Mouse (Mus musculus) neural tube, embryonic 15.5 days (tissue): ENCODE measurements at regions not wholly inside any gene's neighbourhood (a gene's known extent, or its start where the extent isn't known, plus 50 kb on each side); places are given as distances from the start of the nearest gene placed in this dataset.
"Not testable (repeated sequence)": the region's sequence is repeated elsewhere in the genome, so short reads cannot be mapped to it uniquely, and the experiment has no call there.

Experiments used
- ATAC-seq: fragments of 200-750 bp; cut with Nextera tagmentation; 2 replicates; pipeline ENCODE4 v1.8.0; 2017; ENCODE audit warnings: mild to moderate bottlenecking, moderate TSS enrichment, moderate library complexity; ENCODE audit not compliant: low FRiP score
- H3K27ac ChIP-seq: fragments of 300-500 bp; sonication (generic); replicated peaks from 2 replicates; pipeline ENCODE4 v1.5.1; 2015; ENCODE audit warnings: mild to moderate bottlenecking, inconsistent platforms
- H3K27me3 ChIP-seq: fragments of 300-500 bp; sonication (generic); replicated peaks from 2 replicates; pipeline ENCODE4 v1.6.1; 2015; ENCODE audit warnings: inconsistent platforms
- H3K36me3 ChIP-seq: fragments of 300-500 bp; sonication (generic); 2 replicates; pipeline ENCODE4 v1.6.1; 2015; ENCODE audit warnings: inconsistent platforms
- H3K4me1 ChIP-seq: fragments of 300-500 bp; sonication (generic); 2 replicates; pipeline ENCODE4 v1.6.1; 2015; ENCODE audit warnings: inconsistent platforms
- H3K4me2 ChIP-seq: fragments of 300-500 bp; sonication (generic); 2 replicates; pipeline ENCODE4 v1.6.1; 2015; ENCODE audit warnings: inconsistent platforms, mild to moderate bottlenecking, moderate library complexity
- H3K4me3 ChIP-seq: fragments of 300-500 bp; sonication (generic); replicated peaks from 2 replicates; pipeline ENCODE4 v1.5.1; 2015; ENCODE audit warnings: mild to moderate bottlenecking, inconsistent platforms
- H3K9ac ChIP-seq: fragments of 300-500 bp; sonication (generic); replicated peaks from 2 replicates; pipeline ENCODE4 v1.6.1; 2015; ENCODE audit warnings: mild to moderate bottlenecking, inconsistent platforms
- H3K9me3 ChIP-seq: fragments of 300-500 bp; sonication (generic); replicated peaks from 2 replicates; pipeline ENCODE4 v1.6.1; 2016; ENCODE audit warnings: inconsistent platforms
- WGBS: fragments of 180-500 bp; shearing (Covaris S2); methylation state at CpG from one replicate; pipeline ENCODE4 v1.1.7; 2015; ENCODE audit warnings: mixed read lengths; 5-methylcytosine and 5-hydroxymethylcytosine counted together

DNA sequence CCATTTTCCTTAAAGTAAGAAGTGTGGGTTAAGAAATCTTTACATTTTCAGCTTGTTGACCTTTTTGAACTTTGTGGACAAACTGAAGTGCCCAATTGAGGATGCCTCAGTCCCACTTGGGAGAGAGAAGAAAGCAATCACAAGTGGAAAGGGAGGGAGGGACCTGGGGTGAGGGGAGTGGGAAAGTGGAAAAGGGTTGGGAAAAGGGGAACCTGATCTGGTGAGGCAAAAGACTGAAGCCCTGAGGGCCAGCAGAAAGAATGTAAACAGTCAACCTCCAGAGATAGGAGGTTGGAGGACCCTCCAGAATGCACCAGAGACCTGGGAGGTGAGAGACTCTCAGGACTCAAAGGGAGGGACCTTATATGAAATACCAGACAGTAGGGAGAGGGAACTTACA, 448.3 kb upstream of the Klf6 start:
- H3K9me3 ChIP-seq, H3K27ac ChIP-seq, H3K4me3 ChIP-seq, H3K9ac ChIP-seq, H3K27me3 ChIP-seq, H3K4me1 ChIP-seq, H3K4me2 ChIP-seq, H3K36me3 ChIP-seq, ATAC-seq: not testable (repeated sequence)

DNA sequence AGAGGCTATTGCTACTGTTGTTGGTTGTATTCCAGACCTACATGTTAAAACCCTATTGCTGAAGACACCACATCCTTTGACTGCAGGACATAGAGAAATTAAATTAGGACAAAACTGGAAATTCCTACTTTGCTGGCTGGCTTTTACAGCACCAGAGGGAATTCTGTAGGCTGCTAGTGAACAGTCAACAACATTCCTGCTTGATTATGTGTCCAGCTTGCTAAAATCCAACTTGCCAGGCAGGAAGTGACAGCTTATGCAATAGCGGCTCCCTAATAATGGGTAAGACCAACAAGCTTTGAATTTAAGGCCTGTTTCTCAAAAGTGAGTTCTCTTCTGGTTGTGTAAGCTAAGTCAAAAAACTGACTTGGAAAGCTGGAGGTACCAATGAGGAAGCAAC, 437.2 kb upstream of the Klf6 start:
- 95% methylated on average over 1 of the region's 1 CpGs for WGBS

DNA sequence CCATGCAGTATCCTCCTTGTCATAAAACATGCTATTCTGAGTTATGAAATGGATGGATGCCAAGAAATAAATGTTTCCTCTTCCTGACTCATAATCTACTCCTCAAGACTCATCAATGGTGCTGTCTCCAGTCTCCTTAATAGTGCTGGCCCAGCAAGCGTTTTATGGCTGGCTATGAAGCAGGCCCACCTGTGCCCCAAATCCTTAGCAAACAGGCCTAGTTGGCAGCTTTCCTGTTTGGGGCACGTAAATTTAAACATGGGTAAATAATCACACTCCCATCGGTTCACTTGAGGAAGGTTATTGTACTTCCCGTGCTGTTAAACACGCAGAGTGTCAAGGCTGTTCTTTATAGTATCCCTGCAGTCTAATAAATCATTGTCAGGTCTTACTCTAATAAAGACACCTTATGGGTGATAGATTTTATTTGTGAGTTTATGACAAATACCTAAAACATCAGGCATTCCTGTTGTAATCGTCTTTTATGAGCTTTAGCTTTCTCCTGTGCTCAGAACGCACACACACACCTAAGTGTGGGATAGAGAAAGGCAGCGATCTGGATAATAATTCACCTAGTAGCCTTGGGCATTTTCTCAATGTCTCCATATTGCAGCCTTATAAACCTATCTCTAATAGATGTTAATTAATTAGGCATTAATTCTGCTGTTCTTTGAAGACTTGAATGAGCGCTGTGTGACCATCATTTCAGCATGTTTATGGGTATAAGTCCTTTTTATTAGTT, 435.6 kb upstream of the Klf6 start:
- Histone ChIP-seq H3K4me3 (no peak overlapping the region), H3K4me2 (no peak overlapping the region), H3K4me1 (peaks cover 4% of the 10 kb centered on the region; the same call in 1 of the 2 replicates), H3K9ac (no peak overlapping the region), H3K9me3 (no peaks in the 10 kb centered on the region), H3K27ac (no peak overlapping the region), H3K27me3 (no peaks in the 10 kb centered on the region), H3K36me3 (no peaks in the 10 kb centered on the region)
- 27% methylated on average over 9 of the region's 9 CpGs for WGBS
- peak; percentile 81 for ATAC-seq

More for the DNA sequence above, 437.2 kb upstream of the Klf6 start:
- ATAC-seq: no peak
- no peak overlapping the region for H3K4me2 ChIP-seq
- no peak overlapping the region for H3K4me3 ChIP-seq
- no peak overlapping the region for H3K27ac ChIP-seq
- no peak overlapping the region for H3K9ac ChIP-seq
- peaks cover 4% of the 10 kb centered on the region; the same call in 1 of the 2 replicates for H3K4me1 ChIP-seq
- H3K9me3 ChIP-seq: no peaks in the 10 kb centered on the region
- no peaks in the 10 kb centered on the region for H3K36me3 ChIP-seq
- H3K27me3 ChIP-seq: no peaks in the 10 kb centered on the region

DNA sequence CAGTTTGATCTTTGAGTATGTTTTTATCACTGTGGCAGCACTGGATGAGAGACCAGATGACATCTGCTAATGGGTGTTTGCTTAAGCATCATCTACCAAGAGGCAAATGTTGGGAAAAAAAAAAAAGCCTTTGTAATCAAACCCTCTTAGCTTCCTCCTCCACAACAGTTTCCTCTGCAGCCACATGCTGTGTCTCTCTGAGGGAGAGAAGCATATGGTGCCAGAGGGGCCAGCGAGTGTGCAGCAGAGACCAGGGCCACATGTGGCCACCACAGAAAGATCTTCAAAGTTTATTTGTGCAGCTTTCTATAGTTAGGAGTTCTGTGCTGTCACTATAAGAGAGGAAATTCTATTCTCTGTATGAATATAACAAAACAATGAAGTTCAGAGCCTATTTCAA, 427.6 kb upstream of the Klf6 start:
- no peaks in the 10 kb centered on the region for H3K36me3 ChIP-seq
- H3K27ac ChIP-seq: no peak overlapping the region
- H3K4me2 ChIP-seq: no peak overlapping the region
- no peak overlapping the region for H3K9ac ChIP-seq
- no peak for ATAC-seq
- H3K4me3 ChIP-seq: no peak overlapping the region
- no peaks in the 10 kb centered on the region for H3K9me3 ChIP-seq
- no peaks in the 10 kb centered on the region for H3K27me3 ChIP-seq
- 69% methylated on average over 1 of the region's 1 CpGs for WGBS
- no peaks in the 10 kb centered on the region for H3K4me1 ChIP-seq

DNA sequence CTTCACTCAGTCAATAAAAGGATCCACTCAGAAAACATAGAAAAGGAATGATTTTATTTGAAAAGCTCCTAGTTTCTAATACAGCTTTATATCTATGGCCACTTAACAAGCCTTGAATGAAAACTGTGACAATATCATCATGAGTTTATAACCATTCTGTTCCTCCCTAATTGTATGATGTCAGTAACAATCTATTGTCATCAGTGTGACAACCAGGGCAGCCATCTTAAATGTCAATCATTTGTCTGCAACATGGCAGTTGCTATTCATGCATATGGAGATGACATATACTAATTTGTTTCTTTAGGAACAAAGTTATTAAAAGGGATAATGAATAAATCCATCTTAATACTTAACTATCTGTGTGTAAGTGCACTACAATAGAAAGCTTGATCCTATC, 426.2 kb upstream of the Klf6 start:
- Histone ChIP-seq H3K27ac (no peak overlapping the region), H3K9me3 (no peaks in the 10 kb centered on the region)
- ATAC-seq: no peak

DNA sequence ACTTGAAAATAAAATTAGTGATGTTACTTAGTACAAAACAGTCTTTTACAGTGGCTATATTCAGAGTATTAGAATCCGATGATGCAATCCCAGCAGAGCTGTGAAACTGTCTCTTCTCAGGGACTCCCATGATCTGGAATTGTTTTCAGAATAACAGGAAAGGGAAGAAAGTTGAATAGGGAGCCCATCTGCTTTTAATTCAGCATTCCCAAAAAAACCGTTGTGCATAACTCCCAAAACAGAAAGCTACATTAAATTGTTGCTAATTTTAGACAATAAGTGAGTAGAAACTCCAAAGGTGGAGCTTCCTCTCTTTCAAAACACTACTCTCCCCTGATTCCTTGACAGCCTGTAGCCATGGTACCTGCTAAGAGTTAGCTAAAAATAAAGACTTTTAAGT, 425.1 kb upstream of the Klf6 start:
- ATAC-seq: no peak
- Histone ChIP-seq H3K27ac (no peak overlapping the region), H3K4me1 (no peaks in the 10 kb centered on the region), H3K9me3 (no peaks in the 10 kb centered on the region), H3K4me3 (no peak overlapping the region), H3K27me3 (no peaks in the 10 kb centered on the region), H3K4me2 (no peak overlapping the region), H3K9ac (no peak overlapping the region), H3K36me3 (no peaks in the 10 kb centered on the region)
- WGBS: 81% methylated on average over 2 of the region's 2 CpGs

More for the DNA sequence above, 426.2 kb upstream of the Klf6 start:
- Histone ChIP-seq H3K27me3 (no peaks in the 10 kb centered on the region), H3K36me3 (no peaks in the 10 kb centered on the region), H3K4me1 (no peaks in the 10 kb centered on the region), H3K9ac (no peak overlapping the region), H3K4me2 (no peak overlapping the region), H3K4me3 (no peak overlapping the region)

DNA sequence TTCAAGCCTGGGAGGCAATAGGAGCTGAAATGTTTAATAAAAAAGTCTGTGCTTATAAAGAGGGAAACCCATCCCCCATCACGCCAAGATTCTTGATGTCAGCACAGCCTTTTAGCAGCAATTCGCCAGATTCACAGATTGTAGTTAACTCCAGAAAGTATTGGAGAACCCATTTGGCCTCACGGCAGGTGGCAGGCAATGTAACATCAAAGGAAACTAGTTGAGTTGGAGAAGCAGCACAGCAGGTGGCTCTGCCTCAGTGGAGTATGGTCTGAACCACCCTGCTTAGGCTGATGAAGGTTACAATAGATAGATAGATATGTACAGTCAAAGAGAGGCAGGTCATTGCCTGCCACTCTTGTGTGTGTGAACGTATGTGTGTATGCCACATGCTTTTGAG, 420.8 kb upstream of the Klf6 start:
- WGBS: 57% methylated on average over 4 of the region's 4 CpGs

DNA sequence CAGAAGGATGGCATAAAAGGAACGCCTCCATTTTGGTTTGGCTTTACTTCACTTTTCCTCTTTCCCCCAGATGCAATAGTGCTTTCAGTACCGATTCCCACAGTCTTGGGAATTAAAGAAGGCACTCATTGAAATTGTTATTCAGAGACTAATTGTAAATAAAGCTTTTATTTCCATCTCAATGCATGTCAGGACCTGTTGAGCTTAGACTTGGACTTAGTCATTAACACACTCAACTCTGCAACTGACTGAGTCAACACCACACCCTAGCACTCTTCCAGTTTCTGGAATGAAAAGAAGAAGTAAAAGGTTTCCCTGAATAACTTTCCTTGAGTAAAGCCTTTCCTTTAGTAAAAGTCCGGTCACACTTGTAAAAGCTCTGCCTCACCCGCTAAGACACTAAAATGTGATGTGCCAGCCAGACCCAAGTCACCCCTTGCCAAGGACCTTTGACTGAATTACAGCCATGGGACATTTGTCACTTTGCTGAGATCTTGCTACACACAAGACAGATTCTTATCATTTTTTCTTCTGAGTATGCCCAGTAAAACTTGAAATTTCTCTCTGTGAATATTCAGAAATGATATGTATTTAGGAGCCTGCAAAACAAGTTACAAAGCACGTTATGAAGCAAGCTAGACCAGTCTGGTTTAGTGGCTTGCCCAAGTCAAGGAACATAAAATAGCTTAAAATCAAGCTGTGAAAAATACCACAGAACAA, 416.4 kb upstream of the Klf6 start:
- 85% methylated on average over 5 of the region's 5 CpGs for WGBS
- Histone ChIP-seq H3K27ac (no peak overlapping the region), H3K4me1 (no peaks in the 10 kb centered on the region), H3K4me3 (no peak overlapping the region), H3K9ac (no peak overlapping the region), H3K27me3 (no peaks in the 10 kb centered on the region), H3K36me3 (no peaks in the 10 kb centered on the region), H3K4me2 (no peak overlapping the region), H3K9me3 (no peaks in the 10 kb centered on the region)
- no peak for ATAC-seq

More for the DNA sequence above, 420.8 kb upstream of the Klf6 start:
- Histone ChIP-seq H3K9me3 (no peaks in the 10 kb centered on the region), H3K4me1 (no peaks in the 10 kb centered on the region), H3K36me3 (no peaks in the 10 kb centered on the region), H3K9ac (no peak overlapping the region), H3K4me2 (no peak overlapping the region), H3K27me3 (no peaks in the 10 kb centered on the region), H3K4me3 (no peak overlapping the region), H3K27ac (no peak overlapping the region)
- ATAC-seq: no peak

DNA sequence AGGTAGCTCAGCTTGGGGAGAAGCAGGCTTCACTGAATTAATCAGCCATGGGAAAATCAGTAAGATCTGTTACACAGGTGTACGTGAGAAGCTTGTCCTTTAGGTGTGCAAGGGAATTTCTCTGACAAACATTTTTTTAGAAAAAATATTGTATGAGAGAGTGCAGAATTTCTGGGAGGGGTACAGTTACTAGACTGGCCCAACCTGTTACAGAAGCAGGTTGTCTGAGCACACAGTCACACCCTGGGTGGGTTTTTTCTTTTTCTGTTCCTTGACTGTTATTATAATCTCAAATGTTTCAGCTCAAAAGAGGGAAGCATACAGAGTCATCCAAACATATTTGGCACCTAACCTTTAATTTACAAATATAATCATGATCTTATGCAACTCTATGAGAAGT, 412.7 kb upstream of the Klf6 start:
- H3K36me3 ChIP-seq: no peaks in the 10 kb centered on the region
- H3K9ac ChIP-seq: no peak overlapping the region
- no peaks in the 10 kb centered on the region for H3K27me3 ChIP-seq
- 75% methylated on average over 1 of the region's 1 CpGs for WGBS
- no peak overlapping the region for H3K27ac ChIP-seq
- H3K4me1 ChIP-seq: no peaks in the 10 kb centered on the region
- H3K9me3 ChIP-seq: no peaks in the 10 kb centered on the region
- no peak overlapping the region for H3K4me2 ChIP-seq
- ATAC-seq: no peak
- no peak overlapping the region for H3K4me3 ChIP-seq

DNA sequence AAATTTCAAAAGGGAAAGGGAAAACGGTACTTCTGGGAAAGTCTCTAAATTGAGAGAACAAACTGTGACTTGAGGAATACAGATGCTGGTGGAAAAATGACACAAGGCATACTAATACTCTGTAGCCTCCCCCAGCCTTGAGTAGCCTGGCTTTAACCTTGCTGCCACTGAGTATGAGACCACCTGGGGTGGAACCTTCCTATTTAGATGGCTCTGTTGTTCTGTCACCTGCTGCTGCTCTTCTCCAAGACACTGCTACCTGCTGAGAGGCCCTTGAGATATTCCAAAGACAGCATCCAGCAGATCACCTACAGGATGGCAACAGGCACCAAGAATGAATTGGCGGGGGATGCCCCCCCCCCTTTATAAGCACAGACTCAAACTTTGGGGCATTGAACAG, 380.5 kb upstream of the Klf6 start:
- H3K27me3 ChIP-seq: no peaks in the 10 kb centered on the region
- no peak for ATAC-seq
- no peak overlapping the region for H3K27ac ChIP-seq
- 77% methylated on average over 2 of the region's 2 CpGs for WGBS
- H3K4me3 ChIP-seq: no peak overlapping the region
- H3K9me3 ChIP-seq: no peaks in the 10 kb centered on the region
- no peaks in the 10 kb centered on the region for H3K4me1 ChIP-seq
- H3K4me2 ChIP-seq: no peak overlapping the region
- no peaks in the 10 kb centered on the region for H3K36me3 ChIP-seq
- no peak overlapping the region for H3K9ac ChIP-seq

DNA sequence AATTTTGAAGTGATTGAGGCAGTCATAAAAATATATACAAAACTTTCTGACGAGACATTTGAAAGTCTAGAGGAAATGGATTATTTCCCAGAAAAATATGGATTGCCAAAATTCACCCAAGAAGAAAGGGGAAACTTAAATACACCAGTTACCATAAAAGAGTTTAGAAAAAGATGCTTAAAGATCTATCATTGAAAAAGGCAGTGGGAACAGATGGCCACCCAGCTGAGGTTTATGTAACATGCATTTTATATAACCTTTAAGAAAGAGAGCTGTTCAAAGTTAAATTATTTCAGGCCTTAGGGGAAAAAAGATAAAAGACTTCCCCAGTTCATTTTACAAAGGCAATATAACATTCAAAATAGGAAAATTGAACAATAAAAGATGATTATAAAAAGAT, 369.0 kb upstream of the Klf6 start:
- H3K4me2 ChIP-seq: no peak overlapping the region
- H3K27ac ChIP-seq: no peak overlapping the region
- no peaks in the 10 kb centered on the region for H3K9me3 ChIP-seq
- no peaks in the 10 kb centered on the region for H3K4me1 ChIP-seq
- WGBS: 70% methylated on average over 1 of the region's 1 CpGs
- no peaks in the 10 kb centered on the region for H3K36me3 ChIP-seq
- H3K4me3 ChIP-seq: no peak overlapping the region
- ATAC-seq: no peak
- H3K9ac ChIP-seq: no peak overlapping the region
- H3K27me3 ChIP-seq: no peaks in the 10 kb centered on the region

DNA sequence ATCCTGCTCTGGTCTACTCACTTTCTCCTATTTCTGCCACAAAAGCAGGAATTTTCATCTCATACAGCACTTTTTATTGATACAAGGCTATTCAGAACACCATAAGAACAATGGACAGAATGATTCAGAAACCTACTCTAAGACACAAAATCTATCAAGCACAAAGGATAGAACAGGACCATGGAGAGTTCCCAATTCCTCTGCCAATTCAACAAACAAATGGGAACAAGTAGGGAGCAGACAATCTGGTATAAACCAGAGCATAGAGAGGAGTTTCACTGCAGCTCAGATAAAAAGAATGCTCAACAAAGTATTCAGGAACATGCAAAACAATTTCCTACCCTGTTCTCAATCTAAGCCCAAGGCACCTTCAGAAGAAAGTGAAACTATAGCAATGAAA, 363.7 kb upstream of the Klf6 start:
- Histone ChIP-seq H3K4me1 (no peaks in the 10 kb centered on the region), H3K9ac (no peak overlapping the region), H3K9me3 (no peaks in the 10 kb centered on the region), H3K27ac (no peak overlapping the region), H3K4me2 (no peak overlapping the region), H3K27me3 (no peaks in the 10 kb centered on the region), H3K4me3 (no peak overlapping the region), H3K36me3 (no peaks in the 10 kb centered on the region)
- ATAC-seq: no peak
